Mouse (Mus musculus) heart, adult 2 months (tissue): ENCODE results near the gene Hacd3. TPM values are rescaled to one million over a fixed set of nuclear protein-coding genes. Genes with fewer than 3 reads are reported as not detected.
"Not testable (repeated sequence)": the region's sequence is repeated elsewhere in the genome, so short reads cannot be mapped to it uniquely, and the experiment has no call there.

ENCODE experiments used
- DNase-seq, 2 experiments: peaks; one replicate each; pipeline ENCODE4 v3.0.0; 2021
- H3K27ac ChIP-seq: fragments of 200-600 bp; 2 replicates; pipeline ENCODE4 v1.8.1; 2022
- H3K27me3 ChIP-seq: fragments of 200-500 bp; 2 replicates; pipeline ENCODE4 v1.6.1; 2012; ENCODE audit warnings: mild to moderate bottlenecking, low read length, inconsistent platforms, mixed read lengths; ENCODE audit not compliant: control insufficient read depth, insufficient read depth
- H3K36me3 ChIP-seq: fragments of 200-500 bp; 2 replicates; pipeline ENCODE4 v1.6.1; 2012; ENCODE audit warnings: low read length, inconsistent platforms; ENCODE audit not compliant: control insufficient read depth, insufficient read depth
- H3K4me1 ChIP-seq: fragments of 200-500 bp; 2 replicates; pipeline ENCODE4 v1.6.1; 2011; ENCODE audit warnings: low read length; ENCODE audit not compliant: control insufficient read depth, insufficient read depth
- H3K4me3 ChIP-seq: fragments of 200-600 bp; 2 replicates; pipeline ENCODE4 v1.8.1; 2022
- H3K79me2 ChIP-seq: fragments of 200-500 bp; replicated peaks from 2 replicates; pipeline ENCODE4 v1.6.1; 2012; ENCODE audit warnings: mild to moderate bottlenecking, inconsistent platforms, low read length, moderate library complexity, mixed read lengths; ENCODE audit not compliant: control insufficient read depth, insufficient read depth
- H3K9ac ChIP-seq: fragments of 200-500 bp; 2 replicates; pipeline ENCODE4 v1.6.1; 2012; ENCODE audit warnings: low read depth, mild to moderate bottlenecking, control low read depth, inconsistent platforms, low read length, mixed read lengths
- CTCF ChIP-seq: fragments of 200-600 bp; IDR thresholded peaks from 2 replicates; pipeline ENCODE4 v1.8.1; 2022; ENCODE audit warnings: antibody characterized with exemption, mild to moderate bottlenecking, moderate library complexity
- EP300 ChIP-seq: fragments of 200-500 bp; IDR thresholded peaks from 2 replicates; pipeline ENCODE4 v1.6.1; 2011; ENCODE audit warnings: low read depth, low read length, control low read depth; ENCODE audit not compliant: insufficient read depth
- POLR2A ChIP-seq: fragments of 200-500 bp; IDR thresholded peaks from 2 replicates; pipeline ENCODE4 v1.6.1; 2011; ENCODE audit warnings: mild to moderate bottlenecking, low read depth, low read length, control low read depth; ENCODE audit not compliant: insufficient read depth
- WGBS: fragments of 180-500 bp; shearing (Covaris S2); methylation state at CpG from one replicate; pipeline ENCODE4 v1.1.7; 2018; 5-methylcytosine and 5-hydroxymethylcytosine counted together
- intact Hi-C: fragments of 180-260 bp; cut with DNase I; formaldehyde crosslinking; loops from one replicate; pipeline ENCODE4 v1.15.1; 2025
- polyA plus RNA-seq: library from polyadenylated mRNA; depleted of rRNA; stranded (reverse); fragments of >200 nt; gene quantifications from 2 replicates; pipeline ENCODE4 v1.2.3, GENCODE M21; 2012
- total RNA-seq, 2 experiments: library from RNA; stranded (reverse); gene quantifications; 2 replicates each; pipeline ENCODE4 v1.2.3; 2021

Hacd3 gene
- total and polyA plus RNA-seq, 3 experiments = 11.2 to 18.9 (median 17.6) TPM

- DNase-seq = no peak
- 30% methylated on average over 7 of the region's 7 CpGs for WGBS
- Histone ChIP-seq H3K4me3 (no peak overlapping the region), H3K27me3 (no peaks in the 10 kb centered on the region), H3K4me1 (peaks cover 11% of the 10 kb centered on the region), H3K27ac (no peak overlapping the region; the same call in 1 of the 2 replicates), H3K9ac (no peak overlapping the region; the same call in none of the 2 replicates), H3K79me2 (peaks cover 5% of the 10 kb centered on the region), H3K36me3 (peaks cover 2% of the 10 kb centered on the region; the same call in 1 of the 2 replicates)
- intact Hi-C loops = no loop called here
- TF ChIP-seq EP300 (no peak), CTCF (no peak), POLR2A (no peak)
Measured at GRCm38 (mm10) chr9:65015461-65016222, 5.9 kb downstream of the Hacd3 start.

- intact Hi-C loops = no loop called here
- 57% methylated on average over 6 of the region's 6 CpGs for WGBS
- Histone ChIP-seq H3K36me3 (peaks cover 2% of the 10 kb centered on the region; the same call in 1 of the 2 replicates), H3K79me2 (peaks cover 4% of the 10 kb centered on the region), H3K4me3 (no peak overlapping the region), H3K27me3 (no peaks in the 10 kb centered on the region), H3K4me1 (peaks cover 9% of the 10 kb centered on the region), H3K9ac (no peak overlapping the region), H3K27ac (no peak overlapping the region)
- TF ChIP-seq CTCF = peak; percentile 55
- no peak for TF ChIP-seq POLR2A
- TF ChIP-seq EP300 = no peak
- no peak for DNase-seq
Measured at GRCm38 (mm10) chr9:65011304-65011703, 10.2 kb downstream of the Hacd3 start.

GRCm38 (mm10) chr9:65010632-65011031 is 10.9 kb downstream of the Hacd3 start:
- WGBS = 43% methylated on average over 8 of the region's 8 CpGs
- no peak for DNase-seq
- Histone ChIP-seq H3K4me3 (no peak overlapping the region), H3K27me3 (no peaks in the 10 kb centered on the region), H3K36me3 (peaks cover 2% of the 10 kb centered on the region; the same call in 1 of the 2 replicates), H3K9ac (no peak overlapping the region), H3K79me2 (peaks cover 4% of the 10 kb centered on the region), H3K27ac (no peak overlapping the region), H3K4me1 (peaks cover 5% of the 10 kb centered on the region)
- TF ChIP-seq EP300 = 0 out of 2 replicates have a peak, but pooled peaks have one; percentile 9
- no peak for TF ChIP-seq CTCF
- intact Hi-C loops = no loop called here

- Histone ChIP-seq H3K36me3 (no peaks in the 10 kb centered on the region), H3K27ac (no peak overlapping the region), H3K4me1 (peaks cover 2% of the 10 kb centered on the region), H3K79me2 (no peaks in the 10 kb centered on the region), H3K27me3 (no peaks in the 10 kb centered on the region), H3K4me3 (no peak overlapping the region), H3K9ac (no peak overlapping the region)
- TF ChIP-seq POLR2A (no peak), EP300 (no peak), CTCF (no peak)
- intact Hi-C loops = no loop called here
- 87% methylated on average over 8 of the region's 8 CpGs for WGBS
- DNase-seq = no peak
Measured at GRCm38 (mm10) chr9:65005737-65006136, 15.8 kb downstream of the Hacd3 start.

- Histone ChIP-seq H3K27me3 (no peaks in the 10 kb centered on the region), H3K36me3 (no peaks in the 10 kb centered on the region), H3K4me1 (no peaks in the 10 kb centered on the region), H3K27ac (no peak overlapping the region), H3K4me3 (no peak overlapping the region), H3K9ac (no peak overlapping the region), H3K79me2 (no peaks in the 10 kb centered on the region)
- TF ChIP-seq EP300 (no peak), CTCF (no peak), POLR2A (no peak)
- no peak for DNase-seq
- intact Hi-C loops = no loop called here
- 59% methylated on average over 4 of the region's 4 CpGs for WGBS
Measured at GRCm38 (mm10) chr9:65001481-65001880, 20.0 kb downstream of the Hacd3 start.

- H3K79me2 ChIP-seq, H3K9ac ChIP-seq, intact Hi-C loops, H3K36me3 ChIP-seq, H3K4me3 ChIP-seq, H3K27ac ChIP-seq, DNase-seq, H3K4me1 ChIP-seq, H3K27me3 ChIP-seq: not testable (repeated sequence)
- WGBS = 91% methylated on average over 1 of the region's 1 CpGs
- peak; percentile 55 for TF ChIP-seq CTCF
Measured at GRCm38 (mm10) chr9:64995464-64995863, 26.0 kb downstream of the Hacd3 start.
